Mouse (Mus musculus): ENCODE data around the gene Anxa5. TPM values are rescaled to one million over a fixed set of nuclear protein-coding genes. Genes with fewer than 3 reads are reported as not detected.
A peak's percentile ranks its signal among the peaks of the same experiment; 100 is the strongest.

The Anxa5 gene
- polyA plus RNA-seq, 1 experiment: 45.1 TPM

DNA sequence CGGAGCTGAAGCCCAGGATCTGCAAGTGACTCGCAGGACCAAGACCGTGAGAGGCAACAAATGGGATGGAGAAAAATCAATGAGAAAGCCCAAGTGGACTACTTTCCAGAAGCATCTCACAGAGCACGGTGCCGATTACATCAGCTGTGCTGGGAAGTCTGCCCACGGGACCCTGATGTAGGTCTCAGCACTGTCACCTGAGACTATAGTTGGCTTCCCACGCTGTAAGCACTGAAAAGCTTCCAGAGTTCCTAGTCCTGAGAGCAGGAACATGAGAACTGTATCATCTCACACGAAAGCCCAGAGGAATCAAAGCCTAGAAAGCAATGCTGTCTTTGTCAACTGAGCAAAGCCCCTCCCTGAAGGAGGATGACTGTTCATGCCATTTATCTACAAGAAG lies 20.6 kb downstream of the Anxa5 start:
- Histone ChIP-seq H3K4me1 (ENCODE audit: control insufficient read depth, insufficient read depth, low read length) (no peaks in the 10 kb centered on the region), H3K27ac (ENCODE audit: control insufficient read depth, insufficient read depth, low read depth, low read length, poor library complexity) (no peak overlapping the region), H3K4me3 (replicated peaks; ENCODE audit: control insufficient read depth, low read depth, low read length) (no peak overlapping the region)
- TF ChIP-seq POLR2A (IDR thresholded peaks at IDR 0.05; ENCODE audit: borderline replicate concordance, control insufficient read depth, low read depth, low read length) (no peak), CTCF (IDR thresholded peaks at IDR 0.05; ENCODE audit: control insufficient read depth, insufficient read depth, low read length) (no peak)
- WGBS: 91% methylated on average over 8 of the region's 8 CpGs

DNA sequence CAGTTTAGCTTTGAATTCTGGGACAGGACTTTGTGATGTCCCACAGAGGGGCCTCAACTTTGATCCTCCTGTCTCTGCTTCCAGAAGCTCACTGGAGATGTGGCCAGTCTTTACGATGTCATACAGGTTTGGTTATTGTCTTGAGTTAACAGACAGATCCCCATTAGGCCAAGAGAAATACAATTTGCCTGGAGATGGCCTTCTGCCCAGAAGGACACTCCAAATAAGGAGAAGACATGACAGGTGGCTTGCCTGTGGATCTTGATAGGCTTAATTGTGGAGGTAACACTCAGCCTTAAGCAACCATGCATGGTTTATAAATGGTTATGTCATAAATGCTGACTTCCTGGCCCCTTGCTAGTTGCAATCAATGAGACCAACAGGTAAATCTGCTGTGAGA lies 23.2 kb downstream of the Anxa5 start:
- no peaks in the 10 kb centered on the region for H3K4me1 ChIP-seq (ENCODE audit: control insufficient read depth, insufficient read depth, low read length)
- WGBS: 86% methylated on average over 1 of the region's 1 CpGs
- H3K4me3 ChIP-seq (replicated peaks; ENCODE audit: control insufficient read depth, low read depth, low read length): no peak overlapping the region
- TF ChIP-seq CTCF (IDR thresholded peaks at IDR 0.05; ENCODE audit: control insufficient read depth, insufficient read depth, low read length) (no peak), POLR2A (IDR thresholded peaks at IDR 0.05; ENCODE audit: borderline replicate concordance, control insufficient read depth, low read depth, low read length) (no peak)
- no peak overlapping the region for H3K27ac ChIP-seq (ENCODE audit: control insufficient read depth, insufficient read depth, low read depth, low read length, poor library complexity)

DNA sequence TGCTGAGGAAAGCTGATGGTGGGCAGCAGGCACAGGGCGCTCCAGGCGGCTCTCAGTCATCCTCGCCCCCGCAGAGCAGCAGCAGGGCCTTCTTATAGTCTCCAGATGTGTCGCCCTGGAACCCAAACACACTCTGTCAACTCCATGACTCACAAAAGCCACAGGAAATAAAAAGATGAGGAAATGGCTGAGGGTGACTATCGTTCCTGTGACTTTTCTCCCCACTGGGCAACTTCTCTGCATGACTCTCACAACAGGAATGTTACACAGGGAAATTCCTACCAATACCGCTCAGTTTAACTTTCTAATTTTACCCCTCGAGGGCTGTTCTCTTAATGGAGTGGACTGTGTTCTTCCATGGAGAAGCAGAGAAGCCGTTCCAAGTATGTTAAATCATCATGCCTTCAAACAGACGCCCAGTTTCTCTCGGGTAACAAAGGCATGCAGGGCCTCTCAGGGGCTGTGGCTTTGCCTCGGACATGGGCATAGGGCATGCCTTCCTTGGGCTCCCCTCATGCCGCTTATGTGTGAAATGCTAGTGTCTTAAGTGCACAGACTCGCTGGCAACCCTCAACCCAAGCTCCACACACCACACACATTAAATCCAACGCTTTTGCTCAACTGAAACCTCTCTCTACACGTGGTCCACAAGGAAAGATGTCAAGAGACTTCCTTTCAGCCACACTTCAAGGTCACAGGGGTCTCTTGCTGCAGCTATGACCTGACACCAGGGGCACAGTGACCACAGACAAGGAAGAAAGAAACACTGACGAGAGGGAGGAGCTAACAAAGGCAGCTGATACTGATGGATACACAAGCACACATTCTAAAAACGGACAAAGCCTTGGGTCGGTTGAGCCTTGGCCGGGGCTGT lies 26.2 kb downstream of the Anxa5 start:
- TF ChIP-seq CTCF (IDR thresholded peaks at IDR 0.05; ENCODE audit: control insufficient read depth, insufficient read depth, low read length) (no peak), POLR2A (IDR thresholded peaks at IDR 0.05; ENCODE audit: borderline replicate concordance, control insufficient read depth, low read depth, low read length) (no peak)
- no peaks in the 10 kb centered on the region for H3K4me1 ChIP-seq (ENCODE audit: control insufficient read depth, insufficient read depth, low read length)
- 51% methylated on average over 20 of the region's 20 CpGs for WGBS
- no peak overlapping the region for H3K4me3 ChIP-seq (replicated peaks; ENCODE audit: control insufficient read depth, low read depth, low read length)
- no peak overlapping the region for H3K27ac ChIP-seq (ENCODE audit: control insufficient read depth, insufficient read depth, low read depth, low read length, poor library complexity)

DNA sequence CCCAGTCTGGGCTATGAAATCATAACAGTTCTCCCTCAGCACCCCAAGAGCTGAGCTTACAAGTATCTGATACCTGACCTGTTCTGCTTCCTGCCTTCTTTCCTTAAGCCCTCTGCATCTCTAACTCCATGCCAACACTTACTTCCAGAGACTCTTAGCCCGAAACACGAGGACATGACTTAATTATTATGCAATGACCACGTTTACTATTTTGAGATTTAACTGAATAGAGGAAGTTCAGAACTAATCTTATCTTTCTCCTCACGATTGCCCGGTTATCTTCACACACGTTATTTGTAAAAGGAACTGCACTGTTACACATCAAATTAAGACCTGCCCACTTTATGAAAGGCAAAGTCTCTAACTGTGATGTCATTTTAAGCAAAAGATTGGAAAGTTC lies 28.8 kb downstream of the Anxa5 start:
- 2% methylated on average over 6 of the region's 6 CpGs for WGBS

DNA sequence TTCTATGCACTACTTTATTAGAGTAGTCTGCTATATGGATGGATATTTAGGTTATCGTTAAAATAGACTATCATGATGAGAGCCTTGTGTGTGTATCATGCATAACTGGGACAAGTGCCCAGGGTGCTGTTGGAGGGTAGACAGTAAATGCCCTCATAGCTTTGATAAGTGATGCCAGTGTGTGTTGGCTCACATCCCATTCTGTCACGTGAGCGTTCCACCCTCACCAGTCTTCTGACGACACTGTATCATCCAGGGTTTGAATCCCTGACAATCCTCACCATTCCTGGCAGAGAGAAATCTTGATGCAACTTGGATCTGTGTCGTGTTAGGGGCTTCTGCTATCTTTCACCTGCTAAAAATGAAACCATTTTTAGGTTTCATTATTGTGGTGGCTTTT lies 29.2 kb downstream of the Anxa5 start:
- no peak overlapping the region for H3K27ac ChIP-seq (ENCODE audit: control insufficient read depth, insufficient read depth, low read depth, low read length, poor library complexity)
- H3K4me1 ChIP-seq (ENCODE audit: control insufficient read depth, insufficient read depth, low read length): no peaks in the 10 kb centered on the region
- H3K4me3 ChIP-seq (replicated peaks; ENCODE audit: control insufficient read depth, low read depth, low read length): no peak overlapping the region
- WGBS: 28% methylated on average over 5 of the region's 5 CpGs
- no peak for TF ChIP-seq CTCF (IDR thresholded peaks at IDR 0.05; ENCODE audit: control insufficient read depth, insufficient read depth, low read length)
- TF ChIP-seq POLR2A (IDR thresholded peaks at IDR 0.05; ENCODE audit: borderline replicate concordance, control insufficient read depth, low read depth, low read length): no peak

More for the DNA sequence above, 28.8 kb downstream of the Anxa5 start:
- TF ChIP-seq CTCF (IDR thresholded peaks at IDR 0.05; ENCODE audit: control insufficient read depth, insufficient read depth, low read length) (no peak), POLR2A (IDR thresholded peaks at IDR 0.05; ENCODE audit: borderline replicate concordance, control insufficient read depth, low read depth, low read length) (no peak)
- Histone ChIP-seq H3K4me1 (ENCODE audit: control insufficient read depth, insufficient read depth, low read length) (no peaks in the 10 kb centered on the region), H3K4me3 (replicated peaks; ENCODE audit: control insufficient read depth, low read depth, low read length) (no peak overlapping the region), H3K27ac (ENCODE audit: control insufficient read depth, insufficient read depth, low read depth, low read length, poor library complexity) (no peak overlapping the region)

DNA sequence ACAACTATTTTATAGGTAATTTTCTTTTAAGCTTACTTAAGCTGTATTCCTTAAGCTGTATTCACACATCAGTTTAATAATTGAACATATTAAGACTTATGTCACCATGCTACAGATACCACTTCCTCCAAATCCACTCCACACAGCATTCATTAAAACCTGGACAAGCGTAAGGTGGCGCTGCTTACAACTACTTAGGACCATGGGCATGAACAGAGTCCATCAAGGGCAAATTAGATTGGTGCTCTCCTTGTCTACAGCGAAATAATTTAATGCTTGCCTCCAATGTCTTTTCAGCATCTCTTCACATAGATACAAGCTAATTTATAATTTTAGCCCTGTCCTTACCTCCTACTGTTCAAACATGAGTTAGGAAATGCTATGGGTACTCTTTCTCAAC lies 29.7 kb downstream of the Anxa5 start:
- no peak for TF ChIP-seq POLR2A (IDR thresholded peaks at IDR 0.05; ENCODE audit: borderline replicate concordance, control insufficient read depth, low read depth, low read length)
- TF ChIP-seq CTCF (IDR thresholded peaks at IDR 0.05; ENCODE audit: control insufficient read depth, insufficient read depth, low read length): no peak
- Histone ChIP-seq H3K27ac (ENCODE audit: control insufficient read depth, insufficient read depth, low read depth, low read length, poor library complexity) (no peak overlapping the region), H3K4me1 (ENCODE audit: control insufficient read depth, insufficient read depth, low read length) (no peaks in the 10 kb centered on the region), H3K4me3 (replicated peaks; ENCODE audit: control insufficient read depth, low read depth, low read length) (no peak overlapping the region)
- 73% methylated on average over 3 of the region's 3 CpGs for WGBS

DNA sequence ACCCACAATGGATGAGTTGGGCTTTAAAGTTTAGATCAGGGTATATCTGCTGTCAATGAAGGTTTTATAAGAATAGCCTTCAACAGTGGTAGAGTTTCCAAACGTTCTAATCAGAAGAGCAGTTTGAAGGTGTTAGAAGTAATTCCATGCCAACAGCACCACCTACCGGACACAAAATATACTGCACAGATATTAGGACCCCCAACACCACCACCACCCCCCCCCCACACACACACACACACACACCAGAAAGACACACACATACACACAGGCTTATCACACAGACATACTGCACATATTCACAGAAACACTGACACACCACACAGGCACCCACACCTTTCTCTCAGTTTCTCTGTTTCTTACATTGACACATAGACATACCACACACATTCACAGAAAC lies 33.3 kb downstream of the Anxa5 start:
- Histone ChIP-seq H3K4me1 (ENCODE audit: control insufficient read depth, insufficient read depth, low read length) (no peaks in the 10 kb centered on the region), H3K27ac (ENCODE audit: control insufficient read depth, insufficient read depth, low read depth, low read length, poor library complexity) (no peak overlapping the region), H3K4me3 (replicated peaks; ENCODE audit: control insufficient read depth, low read depth, low read length) (no peak overlapping the region)
- 1% methylated on average over 2 of the region's 2 CpGs for WGBS
- TF ChIP-seq POLR2A (IDR thresholded peaks at IDR 0.05; ENCODE audit: borderline replicate concordance, control insufficient read depth, low read depth, low read length) (no peak), CTCF (IDR thresholded peaks at IDR 0.05; ENCODE audit: control insufficient read depth, insufficient read depth, low read length) (peak; percentile 39)

DNA sequence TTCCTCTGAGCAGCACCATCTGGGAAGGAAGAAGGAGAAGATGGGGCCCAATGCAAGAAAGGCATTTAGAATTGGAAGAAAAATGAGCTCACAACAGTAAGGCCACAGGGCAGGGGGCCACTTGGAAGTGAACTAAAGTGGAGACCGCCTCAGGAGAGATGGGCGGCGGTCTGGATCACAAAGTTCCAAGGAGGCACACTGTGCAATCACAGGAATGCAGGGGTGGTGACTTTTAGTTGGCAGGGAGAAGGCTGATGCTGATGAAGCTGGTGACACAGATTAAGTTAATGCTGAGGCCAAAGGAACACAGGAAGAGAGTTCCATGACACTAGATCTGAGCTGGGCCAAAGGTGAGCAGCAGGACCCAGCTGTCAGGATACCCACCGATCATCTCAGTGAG lies 35.4 kb downstream of the Anxa5 start:
- Histone ChIP-seq H3K27ac (ENCODE audit: control insufficient read depth, insufficient read depth, low read depth, low read length, poor library complexity) (no peak overlapping the region), H3K4me1 (ENCODE audit: control insufficient read depth, insufficient read depth, low read length) (no peaks in the 10 kb centered on the region), H3K4me3 (replicated peaks; ENCODE audit: control insufficient read depth, low read depth, low read length) (no peak overlapping the region)
- WGBS: 87% methylated on average over 4 of the region's 4 CpGs
- TF ChIP-seq POLR2A (IDR thresholded peaks at IDR 0.05; ENCODE audit: borderline replicate concordance, control insufficient read depth, low read depth, low read length): no peak
- TF ChIP-seq CTCF (IDR thresholded peaks at IDR 0.05; ENCODE audit: control insufficient read depth, insufficient read depth, low read length): no peak
